Mouse (Mus musculus) MEL (cell line): Measurements from ENCODE around the gene Gm7138.

Experiments used
- CHD2 ChIP-seq: IDR thresholded peaks from 2 replicates; pipeline ENCODE4 v1.6.1; 2011; ENCODE audit warnings: low read length, improper control_type of control experiment
- CTCF ChIP-seq, 3 experiments: IDR thresholded peaks in 2 of 3; conservative IDR thresholded peaks in 1 of 3; 2 replicates each; pipeline ENCODE4 v1.5.1; 2011 to 2012; ENCODE audit warnings: low read length in 3 of 3, low read depth in 2 of 3, mild to moderate bottlenecking in 2 of 3, improper control_type of control experiment in 1 of 3, inconsistent platforms in 1 of 3, mixed read lengths in 1 of 3, moderate library complexity in 1 of 3; ENCODE audit not compliant: control insufficient read depth in 1 of 3, insufficient read depth in 1 of 3, poor library complexity in 1 of 3, severe bottlenecking in 1 of 3
- E2F4 ChIP-seq: IDR thresholded peaks from 2 replicates; pipeline ENCODE4 v1.6.1; 2011; ENCODE audit warnings: low read depth, low read length, improper control_type of control experiment, borderline replicate concordance
- ELF1 ChIP-seq: IDR thresholded peaks from 2 replicates; pipeline ENCODE4 v1.6.1; 2014; ENCODE audit warnings: low read depth, mild to moderate bottlenecking, inconsistent platforms, low read length, improper control_type of control experiment, moderate library complexity
- GATA1 ChIP-seq: IDR thresholded peaks from 2 replicates; pipeline ENCODE4 v1.6.1; 2011; ENCODE audit warnings: low read depth, low read length, improper control_type of control experiment
- MAX ChIP-seq: IDR thresholded peaks from 2 replicates; pipeline ENCODE4 v1.6.1; 2011; ENCODE audit warnings: low read length, improper control_type of control experiment
- MAZ ChIP-seq: IDR thresholded peaks from 2 replicates; pipeline ENCODE4 v1.6.1; 2012; ENCODE audit warnings: low read depth, mild to moderate bottlenecking, inconsistent platforms, low read length, improper control_type of control experiment
- MEF2A ChIP-seq: IDR thresholded peaks from 2 replicates; pipeline ENCODE4 v1.6.1; 2014; ENCODE audit warnings: low read depth, mild to moderate bottlenecking, inconsistent platforms, low read length, improper control_type of control experiment; ENCODE audit not compliant: poor library complexity, insufficient replicate concordance, severe bottlenecking; ENCODE audit errors: extremely low read depth
- POLR2A ChIP-seq, 2 experiments: IDR thresholded peaks; 2 replicates each; pipeline ENCODE4 v1.6.1; 2011 to 2012; ENCODE audit warnings: low read length in 2 of 2, mild to moderate bottlenecking in 2 of 2, control low read depth in 1 of 2, improper control_type of control experiment in 1 of 2, low read depth in 1 of 2, moderate library complexity in 1 of 2; ENCODE audit not compliant: control insufficient read depth in 1 of 2, insufficient read depth in 1 of 2, poor library complexity in 1 of 2
- RAD21 ChIP-seq: IDR thresholded peaks from 2 replicates; pipeline ENCODE4 v1.6.1; 2011; ENCODE audit warnings: mild to moderate bottlenecking, low read depth, low read length, improper control_type of control experiment
- TCF12 ChIP-seq: IDR thresholded peaks from 2 replicates; pipeline ENCODE4 v1.6.1; 2014; ENCODE audit warnings: low read depth, mild to moderate bottlenecking, inconsistent platforms, low read length, improper control_type of control experiment, moderate library complexity
- UBTF ChIP-seq: IDR thresholded peaks from 2 replicates; pipeline ENCODE4 v1.6.1; 2012; ENCODE audit warnings: low read depth, mild to moderate bottlenecking, inconsistent platforms, low read length, improper control_type of control experiment, moderate library complexity, borderline replicate concordance; ENCODE audit not compliant: insufficient read depth
- USF2 ChIP-seq, 2 experiments: IDR thresholded peaks; 2 replicates each; pipeline ENCODE4 v1.6.1; 2011 to 2012; ENCODE audit warnings: improper control_type of control experiment in 2 of 2, low read length in 2 of 2, borderline replicate concordance in 1 of 2, inconsistent platforms in 1 of 2, low read depth in 1 of 2, mild to moderate bottlenecking in 1 of 2; ENCODE audit not compliant: insufficient read depth in 1 of 2
- ZKSCAN1 ChIP-seq: IDR thresholded peaks from 2 replicates; pipeline ENCODE4 v1.6.1; 2012; ENCODE audit warnings: low read depth, mild to moderate bottlenecking, inconsistent platforms, low read length, improper control_type of control experiment, moderate library complexity

DNA sequence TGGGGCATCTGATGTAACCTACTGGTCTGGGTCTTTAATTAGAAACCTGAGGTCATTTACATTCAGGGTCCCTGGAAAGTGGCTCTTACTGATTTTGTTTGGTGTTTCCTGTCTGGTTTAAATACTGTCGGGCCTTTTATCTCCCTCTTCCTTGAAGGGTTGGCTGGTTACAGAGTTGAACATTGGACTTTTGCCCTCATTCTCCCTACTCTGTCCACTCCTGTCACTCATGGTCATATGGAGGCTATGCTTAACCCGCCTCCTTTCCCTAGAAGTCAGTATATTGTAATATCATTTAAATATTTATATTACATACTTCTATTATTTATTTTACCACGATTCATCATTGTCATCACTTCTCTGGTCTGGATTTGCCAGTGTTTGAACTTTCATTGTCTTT lies 27.4 kb upstream of the Gm7138 start:
- TF ChIP-seq USF2 (IDR thresholded peaks at IDR 0.05; ENCODE audit: borderline replicate concordance in 1 of 2, insufficient read depth in 1 of 2, low read depth in 1 of 2, low read length in 2 of 2), result no peak
- no peak for TF ChIP-seq CTCF (IDR thresholded peaks at IDR 0.05 in 2 of 3, conservative IDR thresholded peaks at IDR 0.05 in 1 of 3; ENCODE audit: control insufficient read depth in 1 of 3, insufficient read depth in 1 of 3, low read depth in 2 of 3, low read length in 3 of 3, poor library complexity in 1 of 3, severe bottlenecking in 1 of 3)
- TF ChIP-seq TCF12, result no peak
- TF ChIP-seq POLR2A (IDR thresholded peaks at IDR 0.05; ENCODE audit: control insufficient read depth in 1 of 2, insufficient read depth in 1 of 2, low read depth in 1 of 2, low read length in 2 of 2, poor library complexity in 1 of 2), result no peak
- TF ChIP-seq E2F4, result no peak
- TF ChIP-seq MEF2A, result no peak
- TF ChIP-seq GATA1, result no peak
- TF ChIP-seq CHD2, result no peak
- no peak for TF ChIP-seq ELF1
- TF ChIP-seq ZKSCAN1, result no peak
- TF ChIP-seq RAD21, result no peak
- no peak for TF ChIP-seq MAX
- TF ChIP-seq UBTF, result no peak
- no peak for TF ChIP-seq MAZ
